Mouse (Mus musculus): ENCODE data around the gene Tnfrsf14.

The Tnfrsf14 gene

DNA sequence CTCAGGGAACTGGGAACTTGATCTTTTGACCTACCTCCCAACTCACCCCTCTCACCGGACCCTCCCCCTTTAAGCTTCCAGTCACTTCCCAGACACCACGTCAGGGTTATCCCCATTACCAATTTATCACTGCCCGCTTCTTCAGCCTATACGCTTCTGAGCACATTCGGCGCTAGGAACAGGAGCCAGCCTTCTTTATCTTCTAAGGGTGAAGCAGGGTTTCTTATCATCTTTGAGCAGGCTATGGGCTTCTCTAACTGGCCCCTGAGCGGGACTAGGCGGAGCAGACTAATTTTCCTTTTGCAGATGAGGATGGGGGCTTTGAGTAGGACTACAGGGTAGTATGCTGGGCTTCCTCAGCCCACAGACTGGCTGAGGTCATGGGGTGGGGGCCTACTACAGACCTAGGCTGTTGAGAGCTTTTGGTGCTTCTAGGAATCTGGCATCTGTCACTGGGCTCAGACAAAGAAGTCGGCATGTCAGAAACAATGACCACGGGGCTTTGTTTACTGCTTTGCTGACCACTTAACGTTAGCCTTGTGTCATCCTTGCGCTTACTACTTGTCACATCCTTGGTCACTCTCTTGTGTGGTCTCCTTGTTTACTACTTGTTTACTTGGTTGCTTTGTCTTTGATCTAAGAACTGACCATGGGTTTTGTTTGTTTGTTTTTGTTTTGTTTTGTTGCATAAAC, at the start of gene Tnfrsf14:
Tnfrsf14 (minus strand) TSS at position 169 of the 693 bp plus-strand sequence.
- peak; percentile 85 for DNase-seq (ENCODE audit: low spot score)

DNA sequence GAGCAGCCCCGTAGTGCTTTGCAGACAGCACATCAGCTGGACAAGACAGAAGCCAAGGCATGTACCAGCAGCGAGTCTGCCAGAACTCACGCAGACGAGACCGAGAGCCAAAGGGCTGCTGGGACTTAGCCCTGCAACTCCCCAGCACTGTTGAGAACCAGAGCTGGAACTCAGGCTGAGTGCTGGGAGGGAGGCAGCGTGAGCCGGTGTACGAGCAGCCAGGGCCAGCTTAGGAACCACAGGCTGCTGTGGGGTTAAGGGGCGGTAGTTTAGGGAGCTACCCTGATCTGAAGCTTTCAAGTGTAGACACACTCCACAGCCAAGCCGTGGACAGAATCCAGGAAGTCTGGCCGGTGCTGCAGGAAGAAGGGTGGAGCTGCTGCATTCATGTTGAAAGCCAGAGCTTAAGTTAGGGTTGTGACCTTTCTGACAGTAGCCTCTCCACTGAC, 45.8 kb upstream of the Tnfrsf14 start:
- DNase-seq (ENCODE audit: low spot score) = no peak

GRCm38 (mm10) chr4:154972546-154972945, 44.2 kb upstream of the Tnfrsf14 start:
- no peak for DNase-seq (ENCODE audit: low spot score)

DNA sequence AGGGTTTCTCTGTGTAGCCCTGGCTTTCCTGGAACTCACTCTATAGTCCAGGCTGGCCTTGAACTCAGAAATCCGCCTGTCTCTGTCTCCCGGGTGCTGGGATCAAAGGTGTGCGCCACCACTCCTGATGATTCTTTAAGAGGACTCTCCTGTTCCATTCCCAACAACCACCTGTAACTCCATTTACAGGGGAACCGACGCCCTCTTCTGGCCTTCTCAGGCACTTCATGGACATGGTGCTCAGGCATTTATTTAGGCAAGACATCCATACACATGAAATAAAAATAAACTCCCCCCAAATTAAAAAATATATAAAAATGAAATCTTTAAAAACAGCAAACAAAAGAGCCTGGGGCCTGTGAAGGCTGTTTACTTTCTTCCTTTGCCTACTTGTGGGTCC, 38.8 kb upstream of the Tnfrsf14 start:
- peak; percentile 50 for DNase-seq (ENCODE audit: low spot score)

- no peak for DNase-seq (ENCODE audit: low spot score)
Measured at GRCm38 (mm10) chr4:154965856-154966255, 37.5 kb upstream of the Tnfrsf14 start.

DNA sequence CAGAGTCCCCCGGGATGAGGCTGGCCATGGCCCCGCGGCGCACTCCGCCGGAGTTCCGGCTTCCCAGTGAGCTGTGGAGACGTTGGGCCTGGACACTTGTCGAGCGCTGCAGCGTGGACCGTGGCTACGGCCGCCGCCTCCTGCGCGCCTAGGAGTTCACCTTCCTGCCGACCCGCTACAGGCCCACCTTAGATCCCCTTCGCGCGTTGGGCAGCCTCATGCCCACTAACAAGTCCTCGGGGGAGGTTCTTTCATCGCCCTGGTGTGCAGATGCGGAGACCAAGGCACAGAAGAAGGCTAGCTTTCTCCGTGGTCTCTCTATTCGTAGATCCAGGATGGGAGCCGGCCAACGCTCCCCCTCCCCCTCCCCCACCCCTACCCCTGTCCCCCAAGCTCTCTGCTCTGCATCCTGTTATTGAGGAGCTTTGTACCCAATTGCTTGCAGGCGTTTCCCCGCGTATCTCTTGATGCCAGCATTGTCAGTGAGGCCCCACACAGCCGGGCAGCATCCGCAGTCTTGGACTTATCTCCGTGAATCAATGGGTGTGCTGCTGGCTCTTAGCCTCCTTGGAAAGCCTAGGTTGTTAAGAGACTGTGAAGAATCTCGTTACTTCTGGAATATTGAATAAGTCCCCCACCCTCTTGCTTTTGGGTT, 36.3 kb upstream of the Tnfrsf14 start:
- DNase-seq (ENCODE audit: low spot score) = peak; percentile 78

- DNase-seq (ENCODE audit: low spot score) = peak; percentile 87
Measured at GRCm38 (mm10) chr4:154963901-154964580, 35.7 kb upstream of the Tnfrsf14 start, which contains the start of gene Pank4. Pank4 (plus strand) TSS chr4:154964123.

- DNase-seq (ENCODE audit: low spot score) = no peak
Measured at GRCm38 (mm10) chr4:154963190-154963836, 35.0 kb upstream of the Tnfrsf14 start.

DNA sequence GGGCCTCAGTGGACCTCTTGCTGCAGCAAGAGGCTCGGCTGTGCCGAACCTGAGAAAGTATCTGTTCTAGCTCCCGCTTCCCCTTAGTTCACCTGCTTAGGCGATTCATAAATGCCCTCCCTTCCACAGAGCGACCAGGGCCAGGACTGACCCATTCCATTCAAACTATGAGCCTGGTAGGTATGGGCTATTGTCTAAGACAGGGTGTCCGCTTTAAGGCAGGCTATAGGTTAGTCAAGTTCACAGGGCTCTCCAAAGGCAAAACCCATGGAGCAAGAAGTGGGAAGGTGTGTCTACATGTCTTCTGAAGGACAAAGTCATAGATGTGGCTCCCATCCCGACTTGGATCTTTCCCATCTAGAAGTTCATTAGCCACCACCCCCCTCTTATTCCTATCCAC, 34.3 kb upstream of the Tnfrsf14 start:
- no peak for DNase-seq (ENCODE audit: low spot score)

DNA sequence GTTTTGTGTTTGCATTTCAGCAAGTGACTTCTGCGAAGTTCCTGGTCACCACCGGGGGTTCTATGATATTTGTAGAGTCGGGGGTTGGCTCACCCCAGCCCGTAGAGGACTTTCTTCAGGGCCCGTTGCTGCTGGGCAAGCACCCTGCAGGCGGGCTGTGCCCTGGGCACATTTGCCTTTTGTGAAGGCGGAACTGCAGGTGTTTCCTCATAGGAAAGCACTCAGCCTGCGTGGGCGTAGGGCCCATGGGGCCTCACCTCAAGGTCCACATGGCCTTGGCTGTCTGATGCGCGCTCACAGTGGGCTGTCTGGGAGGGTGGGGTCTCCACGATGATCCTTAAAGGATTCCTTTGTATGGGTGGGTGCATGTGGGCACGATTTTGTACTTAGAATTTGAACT, 33.5 kb upstream of the Tnfrsf14 start:
- DNase-seq (ENCODE audit: low spot score) = no peak

- no peak for DNase-seq (ENCODE audit: low spot score)
Measured at GRCm38 (mm10) chr4:154961226-154961738, 32.9 kb upstream of the Tnfrsf14 start.

- DNase-seq (ENCODE audit: low spot score) = no peak
Measured at GRCm38 (mm10) chr4:154960690-154961225, 32.4 kb upstream of the Tnfrsf14 start, which contains the start of gene Hes5. Hes5 (plus strand) TSS chr4:154960923.

DNA sequence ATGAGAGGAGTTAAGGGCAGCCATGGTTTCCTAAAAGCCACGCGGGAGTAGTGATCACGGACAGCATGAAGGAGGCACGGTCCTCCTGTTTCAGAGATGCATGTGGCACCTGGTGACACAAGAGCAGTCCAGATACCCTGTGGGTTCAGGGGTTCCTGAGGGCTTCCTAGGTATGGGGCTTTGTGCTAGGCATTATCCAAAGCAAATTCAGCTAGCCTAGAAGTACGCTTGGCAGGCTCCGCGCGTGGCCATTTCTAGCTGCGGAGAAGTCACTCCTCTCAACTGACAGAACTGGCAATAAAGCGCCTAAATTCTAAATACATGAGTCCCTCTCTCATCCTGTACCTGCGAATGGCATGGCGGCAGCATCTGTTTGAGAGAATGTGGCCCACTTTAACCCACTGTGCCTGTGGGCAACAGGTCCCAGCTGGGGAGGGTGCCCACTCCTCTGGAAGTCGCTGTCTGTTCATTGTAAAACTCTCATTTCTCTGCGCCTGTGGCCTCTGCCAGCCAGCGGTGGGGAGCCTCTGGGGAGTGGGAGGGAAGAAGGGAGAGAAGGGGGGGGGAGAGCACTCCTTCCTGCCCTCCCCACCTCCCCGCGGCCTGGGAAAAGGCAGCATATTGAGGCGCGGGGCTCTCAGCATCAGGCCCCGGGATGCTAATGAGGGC, 31.8 kb upstream of the Tnfrsf14 start:
- DNase-seq (ENCODE audit: low spot score) = no peak

- no peak for DNase-seq (ENCODE audit: low spot score)
Measured at GRCm38 (mm10) chr4:154958621-154959020, 30.3 kb upstream of the Tnfrsf14 start.

GRCm38 (mm10) chr4:154958171-154958570, 29.8 kb upstream of the Tnfrsf14 start:
- no peak for DNase-seq (ENCODE audit: low spot score)

DNA sequence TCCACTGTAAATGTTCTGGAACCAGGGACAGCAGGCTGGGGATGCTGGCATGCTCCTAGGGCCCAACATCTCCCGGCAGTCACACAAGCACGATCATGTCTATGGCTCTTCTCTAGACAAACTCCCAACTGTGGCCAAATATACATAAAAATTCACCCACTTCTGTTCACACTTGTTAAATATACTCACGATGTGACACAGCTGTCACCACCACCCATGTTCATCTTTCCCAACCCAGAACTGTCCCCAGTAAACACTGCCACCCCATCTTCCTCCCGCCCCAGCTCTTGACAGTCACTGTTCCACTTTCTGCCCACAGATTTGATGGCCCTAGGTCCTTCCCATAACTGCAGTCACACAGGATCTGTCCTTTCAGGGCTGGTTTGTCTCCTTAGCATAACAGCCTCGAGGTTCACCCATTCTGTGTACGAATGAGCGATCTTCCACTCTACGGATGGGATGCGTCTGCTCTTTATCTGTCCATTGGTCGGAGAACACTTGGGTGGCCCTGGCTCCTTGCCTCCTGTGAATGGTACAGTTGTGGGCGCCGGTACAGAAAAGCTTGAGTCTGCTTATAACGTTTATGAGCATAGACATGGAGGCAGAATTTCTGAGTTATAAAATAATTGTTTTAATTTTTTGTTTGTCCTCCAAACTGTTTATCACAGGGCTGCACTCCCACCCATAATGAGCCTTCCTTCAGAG, 29.1 kb upstream of the Tnfrsf14 start:
- DNase-seq (ENCODE audit: low spot score) = no peak

GRCm38 (mm10) chr4:154956604-154957003, 28.2 kb upstream of the Tnfrsf14 start:
- no peak for DNase-seq (ENCODE audit: low spot score)

DNA sequence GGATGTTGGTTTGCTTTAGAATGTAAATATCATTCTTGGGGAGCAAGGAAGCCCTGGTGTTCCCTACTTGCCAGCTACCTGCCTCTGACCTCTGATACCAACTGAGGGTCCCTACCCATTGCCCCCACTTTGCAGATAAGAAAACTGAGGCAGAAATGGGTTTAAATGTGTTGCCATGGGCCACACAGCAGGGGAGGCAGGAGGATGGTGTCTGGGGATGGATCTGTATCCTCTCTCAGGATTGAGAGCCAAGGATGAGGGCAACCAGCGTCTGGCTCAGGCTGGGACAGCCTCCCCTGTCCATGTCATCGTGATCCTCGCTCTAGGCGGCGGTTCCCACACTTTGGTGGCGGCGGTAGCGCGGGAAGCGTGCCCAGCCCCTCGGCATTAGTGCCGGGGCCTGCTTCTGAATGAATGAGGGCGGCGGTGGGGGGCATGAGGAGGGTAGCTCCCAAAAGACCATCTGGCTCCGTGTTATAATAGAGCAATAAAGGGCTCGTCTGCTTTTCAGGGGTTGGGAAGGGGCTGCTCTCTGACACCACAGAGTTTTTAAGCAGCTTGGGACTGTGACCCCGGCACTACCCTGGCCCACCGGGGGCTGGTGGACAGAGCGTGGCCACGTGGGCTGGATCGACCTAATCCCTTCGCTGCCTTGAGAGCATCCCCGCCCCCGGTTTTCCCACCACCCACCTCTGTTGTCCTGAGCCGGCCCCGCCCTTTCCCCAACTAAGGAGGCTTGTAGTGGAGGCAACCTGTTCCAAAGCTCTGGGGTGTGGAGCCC, 24.3 kb upstream of the Tnfrsf14 start:
- DNase-seq (ENCODE audit: low spot score) = no peak

GRCm38 (mm10) chr4:154949589-154949982, 21.2 kb upstream of the Tnfrsf14 start:
- no peak for DNase-seq (ENCODE audit: low spot score)
